Mouse (Mus musculus) lung, postnatal 36 days (tissue): ENCODE data around the gene Ccdc188.
"Not testable (repeated sequence)": the region's sequence is repeated elsewhere in the genome, so short reads cannot be mapped to it uniquely, and the experiment has no call there.

Experiments
- DNase-seq: peaks from one replicate; pipeline ENCODE4 v3.0.0; 2022; ENCODE audit warnings: mixed read lengths

The Ccdc188 gene

GRCm38 (mm10) chr16:18217579-18217978 is at the start of gene Ccdc188:
TSS of gene Ccdc188 (plus strand) at chr16:18217879.
- no peak for DNase-seq

GRCm38 (mm10) chr16:18169156-18169555 is 48.5 kb upstream of the Ccdc188 start:
- DNase-seq, result no peak

- no peak for DNase-seq
Measured at GRCm38 (mm10) chr16:18169776-18170175, 47.9 kb upstream of the Ccdc188 start.

GRCm38 (mm10) chr16:18172266-18172855 is 45.3 kb upstream of the Ccdc188 start:
- DNase-seq, result peak; percentile 79

DNA sequence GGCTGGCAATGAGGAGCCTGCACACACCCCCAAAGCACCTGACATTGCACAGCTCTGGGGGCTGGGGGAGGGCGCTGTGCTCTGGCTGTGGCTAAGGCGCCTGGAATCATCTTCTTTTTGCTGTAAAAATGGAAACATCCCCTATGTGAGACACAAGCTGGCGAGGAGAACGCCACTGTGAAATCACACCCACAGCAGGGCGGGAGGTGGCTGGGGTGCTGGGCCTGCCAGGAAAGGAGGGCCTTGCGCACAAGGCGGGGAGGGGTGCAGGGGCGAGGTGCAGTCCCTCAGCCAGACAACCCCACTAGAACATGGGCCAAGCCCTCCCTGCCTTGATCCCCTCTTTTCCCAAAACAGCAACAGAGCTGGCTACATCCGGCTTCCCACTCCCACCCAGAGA is 44.4 kb upstream of the Ccdc188 start:
- DNase-seq, result no peak

GRCm38 (mm10) chr16:18173788-18174187 is 43.9 kb upstream of the Ccdc188 start:
- DNase-seq, result no peak

DNA sequence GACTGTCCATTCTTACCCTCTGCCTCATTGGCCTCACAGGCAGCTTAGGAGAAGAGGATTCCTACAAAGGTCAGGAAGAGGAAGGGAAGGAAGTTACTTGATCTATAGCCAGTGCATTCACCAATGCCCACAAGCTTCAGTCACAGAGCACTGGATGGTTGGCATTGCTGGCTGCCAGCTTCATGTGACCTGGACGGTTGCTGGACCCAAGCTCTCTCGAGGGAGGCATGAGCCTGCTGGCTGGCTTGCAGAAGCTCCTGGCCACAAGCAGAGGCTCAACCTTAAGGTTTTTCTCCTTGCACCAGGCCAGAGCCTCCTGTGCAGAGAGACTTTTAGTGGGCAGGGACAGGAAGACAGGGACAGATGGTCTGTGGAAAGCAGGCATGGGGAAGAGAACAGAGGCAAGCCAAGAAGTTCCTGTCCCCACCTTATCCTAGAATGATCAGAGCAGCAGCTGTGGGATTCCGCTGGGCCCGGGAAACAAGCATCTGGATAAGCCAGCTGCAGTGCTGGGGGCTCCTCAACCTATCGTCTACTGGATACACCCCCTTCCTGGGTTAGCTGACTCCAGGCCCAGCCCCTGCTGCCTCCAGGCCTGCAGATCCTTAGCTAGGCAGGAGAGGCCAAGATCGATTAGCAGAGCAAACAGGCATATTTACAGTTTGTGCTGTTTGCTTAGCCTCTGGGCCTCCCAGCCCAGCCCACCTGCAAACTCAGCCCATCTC is 41.7 kb upstream of the Ccdc188 start:
- DNase-seq, result no peak

DNA sequence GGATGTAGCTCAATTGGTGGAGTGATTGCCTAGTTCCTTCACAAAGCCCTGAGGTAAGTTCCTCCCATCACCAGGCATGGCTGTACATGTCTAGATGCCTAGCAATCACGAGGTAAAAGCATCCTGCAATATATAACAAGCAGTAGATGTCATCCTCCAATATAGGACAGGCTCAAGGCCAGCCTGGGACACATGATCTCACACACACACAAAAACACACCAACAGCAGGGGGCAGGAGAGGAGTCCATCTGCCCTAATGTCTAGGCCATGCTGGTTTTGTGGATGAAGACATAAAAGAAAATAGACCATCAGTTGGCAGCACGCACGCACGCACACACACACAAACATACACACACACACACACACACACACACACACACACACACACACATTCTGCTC is 40.9 kb upstream of the Ccdc188 start:
- DNase-seq, result peak; percentile 21

DNA sequence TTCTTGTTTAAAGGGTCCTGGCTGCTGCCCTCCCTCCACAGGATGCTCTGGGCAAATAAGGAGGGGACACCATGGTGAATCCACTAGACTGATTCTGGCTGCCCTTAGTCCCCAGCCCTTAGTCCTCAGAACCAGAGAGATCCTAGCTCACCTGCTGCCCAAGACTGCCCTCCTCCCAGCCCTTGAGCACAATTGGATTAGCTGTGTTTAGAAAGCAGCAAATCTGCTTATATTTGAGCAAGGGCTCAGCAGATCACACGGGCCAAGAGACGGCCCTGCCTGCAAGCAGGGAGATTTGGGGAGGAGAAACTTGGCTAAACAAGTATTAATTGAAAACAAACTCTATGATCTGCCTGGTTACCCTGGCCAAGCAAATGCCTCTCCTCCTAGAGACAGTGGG is 38.1 kb upstream of the Ccdc188 start:
- DNase-seq, result no peak

- no peak for DNase-seq
Measured at GRCm38 (mm10) chr16:18181398-18181797, 36.3 kb upstream of the Ccdc188 start.

GRCm38 (mm10) chr16:18182766-18183165 is 34.9 kb upstream of the Ccdc188 start:
- DNase-seq, result no peak

DNA sequence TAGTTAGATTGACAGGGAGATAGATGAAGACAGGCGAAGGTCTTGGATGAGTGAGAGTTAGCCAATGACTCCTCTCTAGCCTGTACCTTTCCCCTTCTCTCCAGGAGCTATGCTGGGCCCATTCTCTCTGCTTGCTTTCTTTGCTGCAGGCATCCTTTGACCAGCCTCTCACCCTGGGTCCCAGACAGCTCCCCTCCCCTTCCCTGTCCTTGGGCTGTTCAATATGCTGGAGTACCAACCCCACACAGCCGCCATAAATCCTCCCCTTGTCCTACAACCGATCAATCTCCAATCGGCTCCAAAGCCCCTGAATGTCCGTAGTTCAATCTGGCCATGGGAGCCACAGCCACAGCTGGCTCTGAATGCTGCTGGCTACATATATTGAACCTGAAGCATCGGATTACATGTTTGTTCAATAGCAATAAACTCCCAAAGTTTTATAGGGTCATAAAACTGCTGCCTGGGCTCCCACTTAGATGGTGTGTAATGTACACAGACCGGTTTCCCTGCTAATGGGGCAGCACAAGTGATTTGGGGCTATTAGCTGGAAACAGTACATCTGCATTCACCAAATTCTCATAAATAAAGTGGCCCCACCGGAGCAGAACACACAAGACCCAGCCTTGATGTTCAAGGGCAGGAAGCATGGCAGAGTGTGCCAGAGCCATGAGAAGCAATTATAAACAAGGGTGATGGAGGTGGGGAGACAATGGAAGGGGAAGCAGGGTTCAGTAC is 31.8 kb upstream of the Ccdc188 start:
- no peak for DNase-seq

DNA sequence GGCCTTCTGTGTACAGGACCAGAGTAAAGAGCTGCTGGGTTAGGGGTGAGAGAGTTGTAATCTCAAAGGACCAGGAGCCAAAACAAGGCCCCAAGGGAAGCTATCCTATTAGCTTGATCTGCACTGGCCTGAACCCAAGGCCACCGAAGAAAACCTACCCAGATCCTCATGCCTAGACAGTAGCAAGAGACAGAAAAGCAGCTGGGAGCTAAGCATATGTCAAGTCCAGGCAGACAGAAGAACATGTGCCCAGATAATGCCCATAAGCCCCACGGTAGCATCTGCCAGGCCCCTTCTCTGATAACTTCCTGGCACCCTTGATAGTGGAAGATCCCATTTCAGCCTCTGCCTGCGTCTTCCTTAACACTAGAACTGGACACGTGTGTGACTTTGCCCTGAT is 30.9 kb upstream of the Ccdc188 start:
- DNase-seq, result no peak

DNA sequence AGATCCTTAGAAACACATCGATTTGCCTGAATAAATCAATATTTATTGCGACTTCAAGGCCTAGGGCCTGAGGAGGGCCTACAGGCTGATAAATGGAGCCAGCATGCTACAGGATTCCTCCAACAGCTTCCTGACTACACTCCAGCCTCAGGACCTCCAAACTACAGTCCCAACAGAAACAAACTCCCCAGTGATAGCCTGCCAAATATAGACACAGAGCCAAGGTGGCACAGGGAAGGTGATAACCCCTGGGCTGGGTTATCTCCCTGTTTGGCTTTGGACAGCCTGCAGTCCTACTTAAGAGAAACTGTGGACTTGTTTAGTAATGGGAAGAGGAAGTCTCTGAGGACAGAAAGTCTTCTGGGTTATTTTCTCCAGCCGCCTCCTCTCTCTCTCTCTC is 30.5 kb upstream of the Ccdc188 start:
- no peak for DNase-seq

GRCm38 (mm10) chr16:18191006-18191405 is 26.7 kb upstream of the Ccdc188 start:
- DNase-seq, result peak; percentile 53

- no peak for DNase-seq
Measured at GRCm38 (mm10) chr16:18194208-18194985, 23.3 kb upstream of the Ccdc188 start.

GRCm38 (mm10) chr16:18195068-18195467 is 22.6 kb upstream of the Ccdc188 start:
- peak; percentile 29 for DNase-seq

DNA sequence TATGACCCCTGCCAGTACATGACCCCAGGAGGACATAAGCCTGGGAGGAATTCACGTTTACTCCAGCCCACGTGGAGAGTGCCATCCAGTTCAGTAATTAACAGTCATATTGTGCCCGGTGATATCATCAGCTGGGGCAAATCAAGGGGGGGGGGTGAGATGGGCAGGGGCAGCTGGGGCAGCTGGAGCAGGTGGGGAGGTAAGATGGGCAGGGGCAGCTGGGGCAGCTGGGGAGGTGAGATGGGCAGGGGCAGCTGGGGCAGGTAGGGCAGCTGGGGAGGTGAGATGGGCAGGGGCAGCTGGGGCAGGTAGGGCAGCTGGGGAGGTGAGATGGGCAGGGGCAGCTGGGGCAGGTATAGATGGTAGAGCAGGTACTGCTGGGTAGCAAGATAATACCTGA is 22.1 kb upstream of the Ccdc188 start:
- not testable (repeated sequence) for DNase-seq

DNA sequence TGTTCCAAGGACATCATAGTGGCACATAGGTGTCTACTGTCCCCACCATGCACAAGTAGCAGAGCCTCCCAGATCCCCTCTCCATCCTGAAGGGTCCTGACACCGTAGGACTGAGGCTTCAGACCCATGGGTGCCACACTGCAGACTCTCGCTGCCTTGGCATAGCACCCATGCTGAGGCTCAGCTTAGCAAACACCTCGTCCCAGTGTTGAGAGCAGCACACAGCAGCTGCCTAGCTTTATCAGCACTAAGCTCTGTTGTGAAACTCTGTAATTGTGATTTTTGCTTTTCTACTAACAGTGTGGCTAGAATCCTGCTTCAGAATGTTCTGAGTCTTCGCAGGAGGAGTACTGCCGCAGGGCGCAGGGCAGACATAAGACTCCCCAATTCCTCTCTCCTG is 19.8 kb upstream of the Ccdc188 start:
- no peak for DNase-seq

- DNase-seq, result no peak
Measured at GRCm38 (mm10) chr16:18198365-18199098, 19.1 kb upstream of the Ccdc188 start.

DNA sequence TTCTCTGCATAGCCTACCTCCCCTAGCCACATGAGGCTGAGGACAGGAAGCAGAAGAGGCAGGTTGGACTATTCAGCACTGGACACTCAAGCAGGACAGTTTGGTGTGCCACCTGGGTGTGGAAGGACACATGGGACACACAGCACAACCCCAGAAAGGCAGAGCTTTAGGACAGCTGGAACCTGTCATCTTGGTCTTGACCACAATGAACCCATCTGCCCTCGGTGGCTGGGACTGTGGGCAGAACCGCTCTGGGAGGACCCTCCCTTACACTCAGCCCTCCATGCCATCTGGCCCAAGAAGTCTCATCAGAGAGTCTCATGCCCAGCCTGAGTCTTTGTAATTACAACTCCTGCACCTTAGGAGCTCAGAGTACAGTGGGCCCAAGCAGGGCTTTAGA is 17.6 kb upstream of the Ccdc188 start:
- DNase-seq, result no peak

DNA sequence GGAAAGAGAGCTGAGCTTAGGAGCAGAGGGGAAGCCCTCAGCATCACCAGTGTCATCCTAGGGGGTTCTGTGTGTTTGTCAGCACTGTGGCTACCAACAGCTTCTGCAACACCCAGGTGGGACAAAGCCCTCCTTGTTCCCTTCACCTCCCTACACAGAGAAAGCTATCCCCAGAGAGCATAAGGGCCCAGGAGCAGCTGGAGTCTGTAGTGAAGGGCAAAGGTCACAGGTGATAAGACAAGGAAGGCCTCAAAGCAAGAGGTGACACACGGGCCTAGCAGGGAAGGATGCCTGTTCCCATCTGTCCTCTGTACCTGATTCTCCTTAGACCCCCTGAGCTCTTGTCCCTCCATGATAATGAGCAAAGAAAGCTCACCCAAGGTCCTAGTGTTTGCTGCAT is 16.1 kb upstream of the Ccdc188 start:
- DNase-seq, result no peak

DNA sequence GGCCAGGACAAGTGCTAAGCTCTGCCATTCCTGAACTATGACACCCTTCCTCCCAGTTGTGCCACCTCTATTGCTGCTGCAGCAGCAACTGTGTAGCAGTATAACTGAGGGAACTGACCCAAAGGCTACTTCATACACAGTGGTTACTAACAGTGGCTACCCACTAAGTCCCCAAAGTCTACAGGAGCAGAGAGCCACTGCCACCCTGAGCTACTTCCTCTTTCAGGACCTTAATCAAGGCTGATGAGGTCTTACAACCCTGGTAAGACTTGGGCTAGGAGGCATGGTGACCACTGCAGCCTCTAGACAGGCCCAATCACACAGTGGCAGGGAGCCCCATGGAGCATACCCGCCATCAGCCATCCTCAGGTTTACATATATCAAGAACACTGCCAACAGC is 15.6 kb upstream of the Ccdc188 start:
- DNase-seq, result no peak
